Mouse (Mus musculus): ENCODE measurements at regions not wholly inside any gene's neighbourhood (a gene's known extent, or its start where the extent isn't known, plus 50 kb on each side); places are given as distances from the start of the nearest gene placed in this dataset.
"Not testable (repeated sequence)": the region's sequence is repeated elsewhere in the genome, so short reads cannot be mapped to it uniquely, and the experiment has no call there.

GRCm38 (mm10) chr11:114495520-114495921, 172.8 kb upstream of the Rpl38 start:
- no peak for ATAC-seq (replicated peaks; ENCODE audit: poor library complexity, severe bottlenecking)

- ATAC-seq (replicated peaks; ENCODE audit: poor library complexity, severe bottlenecking), result no peak
These were observed 181.9 kb upstream of the Rpl38 start for GRCm38 (mm10) chr11:114486455-114486854.

- peak; percentile 35 for ATAC-seq (replicated peaks; ENCODE audit: poor library complexity, severe bottlenecking)
These were observed 182.9 kb upstream of the Rpl38 start for GRCm38 (mm10) chr11:114485429-114485828.

- no peak for ATAC-seq (replicated peaks; ENCODE audit: poor library complexity, severe bottlenecking)
These were observed 183.7 kb upstream of the Rpl38 start for GRCm38 (mm10) chr11:114484668-114484953.

- ATAC-seq (replicated peaks; ENCODE audit: poor library complexity, severe bottlenecking), result no peak
These were observed 184.3 kb upstream of the Rpl38 start for GRCm38 (mm10) chr11:114483823-114484667.

GRCm38 (mm10) chr11:114483350-114483749, 185.0 kb upstream of the Rpl38 start:
- not testable (repeated sequence) for ATAC-seq (replicated peaks; ENCODE audit: poor library complexity, severe bottlenecking)

- ATAC-seq (replicated peaks; ENCODE audit: poor library complexity, severe bottlenecking), result peak; percentile 60
These were observed 186.3 kb upstream of the Rpl38 start for GRCm38 (mm10) chr11:114482070-114482469.

- ATAC-seq (replicated peaks; ENCODE audit: poor library complexity, severe bottlenecking), result no peak
These were observed 187.3 kb upstream of the Rpl38 start for GRCm38 (mm10) chr11:114481037-114481436.

GRCm38 (mm10) chr11:114480119-114480540, 188.2 kb upstream of the Rpl38 start:
- ATAC-seq (replicated peaks; ENCODE audit: poor library complexity, severe bottlenecking), result no peak

GRCm38 (mm10) chr11:114478736-114479135, 189.6 kb upstream of the Rpl38 start:
- peak; percentile 53 for ATAC-seq (replicated peaks; ENCODE audit: poor library complexity, severe bottlenecking)

GRCm38 (mm10) chr11:114477365-114477764, 191.0 kb upstream of the Rpl38 start:
- peak; percentile 63 for ATAC-seq (replicated peaks; ENCODE audit: poor library complexity, severe bottlenecking)

- ATAC-seq (replicated peaks; ENCODE audit: poor library complexity, severe bottlenecking), result no peak
These were observed 195.6 kb upstream of the Rpl38 start for GRCm38 (mm10) chr11:114472501-114473260.

GRCm38 (mm10) chr11:114468394-114468793, 199.9 kb upstream of the Rpl38 start:
- peak; percentile 69 for ATAC-seq (replicated peaks; ENCODE audit: poor library complexity, severe bottlenecking)

GRCm38 (mm10) chr11:114467803-114468202, 200.5 kb upstream of the Rpl38 start:
- ATAC-seq (replicated peaks; ENCODE audit: poor library complexity, severe bottlenecking), result no peak

- ATAC-seq (replicated peaks; ENCODE audit: poor library complexity, severe bottlenecking), result no peak
These were observed 202.8 kb upstream of the Rpl38 start for GRCm38 (mm10) chr11:114465486-114465885.

- ATAC-seq (replicated peaks; ENCODE audit: poor library complexity, severe bottlenecking), result peak; percentile 92
These were observed 205.5 kb upstream of the Rpl38 start for GRCm38 (mm10) chr11:114462755-114463374.

- ATAC-seq (replicated peaks; ENCODE audit: poor library complexity, severe bottlenecking), result no peak
These were observed 213.4 kb upstream of the Rpl38 start for GRCm38 (mm10) chr11:114454876-114455330.

GRCm38 (mm10) chr11:114448776-114449401, 219.4 kb upstream of the Rpl38 start:
- no peak for ATAC-seq (replicated peaks; ENCODE audit: poor library complexity, severe bottlenecking)

- no peak for ATAC-seq (replicated peaks; ENCODE audit: poor library complexity, severe bottlenecking)
These were observed 220.9 kb upstream of the Rpl38 start for GRCm38 (mm10) chr11:114447461-114447847.

- peak; percentile 75 for ATAC-seq (replicated peaks; ENCODE audit: poor library complexity, severe bottlenecking)
These were observed 221.5 kb upstream of the Rpl38 start for GRCm38 (mm10) chr11:114446617-114447460.
